Mouse (Mus musculus) ES-Bruce4 (cell line): ENCODE measurements at regions not wholly inside any gene's neighbourhood (a gene's known extent, or its start where the extent isn't known, plus 50 kb on each side); places are given as distances from the start of the nearest gene placed in this dataset.

Experiments used
- H3K27ac ChIP-seq: 2 replicates; pipeline ENCODE4 v1.5.1; 2012; ENCODE audit warnings: low read length, inconsistent platforms; ENCODE audit not compliant: insufficient read depth
- H3K27me3 ChIP-seq: 2 replicates; pipeline ENCODE4 v1.6.1; 2012; ENCODE audit warnings: mild to moderate bottlenecking, low read length, inconsistent platforms; ENCODE audit not compliant: control insufficient read depth, poor library complexity, insufficient read depth, severe bottlenecking
- H3K36me3 ChIP-seq: 2 replicates; pipeline ENCODE4 v1.6.1; 2012; ENCODE audit warnings: inconsistent platforms, mild to moderate bottlenecking, low read length, moderate library complexity; ENCODE audit not compliant: control insufficient read depth, poor library complexity, insufficient read depth, severe bottlenecking
- H3K4me1 ChIP-seq: one replicate; pipeline ENCODE4 v1.8.1; 2011; ENCODE audit warnings: low read length; ENCODE audit not compliant: control insufficient read depth, insufficient read depth
- H3K4me3 ChIP-seq: 2 replicates; pipeline ENCODE4 v1.5.1; 2011; ENCODE audit warnings: low read depth, mild to moderate bottlenecking, low read length
- H3K9ac ChIP-seq: 2 replicates; pipeline ENCODE4 v1.6.1; 2012; ENCODE audit warnings: low read depth, mild to moderate bottlenecking, inconsistent platforms; ENCODE audit not compliant: poor library complexity, severe bottlenecking
- H3K9me3 ChIP-seq: replicated peaks from 2 replicates; pipeline ENCODE4 v1.6.1; 2012; ENCODE audit warnings: mild to moderate bottlenecking, low read length, inconsistent platforms; ENCODE audit not compliant: control insufficient read depth, poor library complexity, insufficient read depth, severe bottlenecking
- CTCF ChIP-seq: IDR thresholded peaks from one replicate; pipeline ENCODE4 v1.8.1; 2011; ENCODE audit warnings: low read depth, low read length
- EP300 ChIP-seq: IDR thresholded peaks from 2 replicates; pipeline ENCODE4 v1.6.1; 2011; ENCODE audit warnings: low read depth, low read length; ENCODE audit not compliant: insufficient read depth
- POLR2A ChIP-seq: IDR thresholded peaks from one replicate; pipeline ENCODE4 v1.8.1; 2011; ENCODE audit warnings: low read length; ENCODE audit not compliant: insufficient read depth

- Histone ChIP-seq H3K27me3 (no peaks in the 10 kb centered on the region), H3K36me3 (no peaks in the 10 kb centered on the region), H3K9me3 (no peaks in the 10 kb centered on the region), H3K27ac (no peak overlapping the region), H3K4me1 (no peaks in the 10 kb centered on the region), H3K4me3 (no peak overlapping the region), H3K9ac (no peak overlapping the region)
- TF ChIP-seq POLR2A (no peak), CTCF (no peak), EP300 (no peak)
Observed at GRCm38 (mm10) chr8:30797341-30797740, 2631.2 kb upstream of the 5930422O12Rik start.

- Histone ChIP-seq H3K36me3 (no peaks in the 10 kb centered on the region), H3K4me1 (no peaks in the 10 kb centered on the region), H3K4me3 (no peak overlapping the region), H3K27ac (no peak overlapping the region), H3K9me3 (no peaks in the 10 kb centered on the region), H3K27me3 (no peaks in the 10 kb centered on the region; the same call in 1 of the 2 replicates), H3K9ac (no peak overlapping the region)
- no peak for TF ChIP-seq CTCF
- no peak for TF ChIP-seq EP300
- no peak for TF ChIP-seq POLR2A
Observed at GRCm38 (mm10) chr8:30817028-30817427, 2611.5 kb upstream of the 5930422O12Rik start.

- Histone ChIP-seq H3K27me3 (no peaks in the 10 kb centered on the region; the same call in 1 of the 2 replicates), H3K36me3 (no peaks in the 10 kb centered on the region), H3K4me1 (no peaks in the 10 kb centered on the region), H3K9ac (no peak overlapping the region), H3K4me3 (no peak overlapping the region), H3K27ac (no peak overlapping the region), H3K9me3 (no peaks in the 10 kb centered on the region)
- TF ChIP-seq CTCF (no peak), POLR2A (no peak), EP300 (no peak)
Observed at GRCm38 (mm10) chr8:30822835-30823587, 2605.5 kb upstream of the 5930422O12Rik start.

GRCm38 (mm10) chr8:30823588-30823938 is 2604.9 kb upstream of the 5930422O12Rik start:
- TF ChIP-seq POLR2A (no peak), EP300 (no peak), CTCF (no peak)
- no peak overlapping the region for H3K4me3 ChIP-seq
- no peaks in the 10 kb centered on the region for H3K9me3 ChIP-seq
- no peaks in the 10 kb centered on the region; the same call in 1 of the 2 replicates for H3K27me3 ChIP-seq
- H3K9ac ChIP-seq, result no peak overlapping the region
- H3K36me3 ChIP-seq, result no peaks in the 10 kb centered on the region
- no peak overlapping the region for H3K27ac ChIP-seq
- no peaks in the 10 kb centered on the region for H3K4me1 ChIP-seq

GRCm38 (mm10) chr8:30826021-30826420 is 2602.5 kb upstream of the 5930422O12Rik start:
- no peak for TF ChIP-seq POLR2A
- Histone ChIP-seq H3K4me1 (no peaks in the 10 kb centered on the region), H3K27me3 (no peaks in the 10 kb centered on the region), H3K9ac (no peak overlapping the region), H3K27ac (no peak overlapping the region), H3K4me3 (no peak overlapping the region), H3K36me3 (no peaks in the 10 kb centered on the region), H3K9me3 (no peaks in the 10 kb centered on the region)

GRCm38 (mm10) chr8:30838056-30838455 is 2590.5 kb upstream of the 5930422O12Rik start:
- no peaks in the 10 kb centered on the region for H3K36me3 ChIP-seq
- no peaks in the 10 kb centered on the region for H3K27me3 ChIP-seq
- H3K9ac ChIP-seq, result no peak overlapping the region
- H3K9me3 ChIP-seq, result no peaks in the 10 kb centered on the region
- H3K4me3 ChIP-seq, result no peak overlapping the region
- no peak overlapping the region for H3K27ac ChIP-seq
- no peaks in the 10 kb centered on the region for H3K4me1 ChIP-seq
- TF ChIP-seq POLR2A (no peak), EP300 (no peak), CTCF (no peak)
